In genomic region chrX:48513166-48513807, GRCm38 (mm10) we compare ENCODE assay signal across 8 mouse cellular contexts. TPM values are rescaled to one million over a fixed set of nuclear protein-coding genes. Genes with fewer than 3 reads are reported as not detected.
A peak's percentile ranks its signal among the peaks of the same experiment; 100 is the strongest.
DNase-seq lines count a peak whose midpoint lies in the region; ATAC-seq lines count a peak whose summit lies in the region.

Gene Aifm1 (minus strand): TSS chrX:48513563.

- no peak within 1 kb of the TSS for H3K27ac ChIP-seq in forebrain, embryonic 14.5 days (ENCODE audit: low read depth, low read length)
- H3K27ac ChIP-seq in neural tube, embryonic 15.5 days (replicated peaks), result peak within 1 kb of the TSS; percentile 69

- no peaks in the 10 kb centered on the region for H3K27me3 ChIP-seq in forebrain, embryonic 14.5 days (replicated peaks; ENCODE audit: control insufficient read depth, insufficient read depth, low read length)
- no peaks in the 10 kb centered on the region for H3K27me3 ChIP-seq in neural tube, embryonic 15.5 days (replicated peaks)

- no peaks in the 10 kb centered on the region for H3K36me3 ChIP-seq in forebrain, embryonic 14.5 days (ENCODE audit: control insufficient read depth, insufficient read depth, low read length)
- no peaks in the 10 kb centered on the region for H3K36me3 ChIP-seq in neural tube, embryonic 15.5 days

- H3K4me1 ChIP-seq in forebrain, embryonic 14.5 days (ENCODE audit: control insufficient read depth, insufficient read depth, low read length), result no peaks in the 10 kb centered on the region
- peaks cover 7% of the 10 kb centered on the region; the same call in 1 of the 2 replicates for H3K4me1 ChIP-seq in neural tube, embryonic 15.5 days

- peak within 1 kb of the TSS; percentile 68 for H3K9ac ChIP-seq in forebrain, embryonic 14.5 days (ENCODE audit: low read length)
- peak within 1 kb of the TSS; percentile 57 for H3K9ac ChIP-seq in neural tube, embryonic 15.5 days (replicated peaks)

- DNase-seq in ES-CJ7 (ENCODE audit: low read depth, low spot score), result peak; percentile 95
- DNase-seq in cerebellum, adult 11 months, result peak; percentile 88
- peak; percentile 94 for DNase-seq in forebrain, embryonic 14.5 days (ENCODE audit: low spot score)
- peak; percentile 90 to 92 for DNase-seq in heart, postnatal 14 days
- peak; percentile 89 for DNase-seq in layer of hippocampus, adult 11-12 months (ENCODE audit: low spot score)
- peak; percentile 95 to 96 for DNase-seq in lung, adult 18-20 months
- peak; percentile 94 for DNase-seq in testis, postnatal 14 days (ENCODE audit: low spot score)

- H3K4me3 ChIP-seq in forebrain, embryonic 14.5 days (ENCODE audit: low read depth, low read length), result peak within 1 kb of the TSS; percentile 44
- H3K4me3 ChIP-seq in neural tube, embryonic 15.5 days (replicated peaks), result peak within 1 kb of the TSS; percentile 55

- 36% methylated on average over 45 of the region's 45 CpGs for WGBS in forebrain, embryonic 14.5 days
- WGBS in neural tube, embryonic 15.5 days, result 16% methylated on average over 45 of the region's 45 CpGs

- intact Hi-C loops in heart, postnatal 14 days (cut with DNase I), result no loop called here

- H3K4me2 ChIP-seq in forebrain, embryonic 14.5 days (ENCODE audit: low read length), result peak within 1 kb of the TSS; percentile 60
- peak within 1 kb of the TSS; percentile 58 for H3K4me2 ChIP-seq in neural tube, embryonic 15.5 days

- H3K9me3 ChIP-seq in forebrain, embryonic 14.5 days (replicated peaks; ENCODE audit: control insufficient read depth, low read length), result no peaks in the 10 kb centered on the region
- no peaks in the 10 kb centered on the region for H3K9me3 ChIP-seq in neural tube, embryonic 15.5 days (replicated peaks)

- peak; percentile 97 for ATAC-seq in forebrain, embryonic 14.5 days
- peak; percentile 97 for ATAC-seq in neural tube, embryonic 15.5 days (ENCODE audit: low FRiP score)

RNA-seq across cellular contexts. Expression of gene Aifm1, which starts in this region (rescaled TPM):
- 46.0 and 49.9 TPM in 2 replicates for polyA plus RNA-seq in forebrain, embryonic 14.5 days (2014; fragmentation: Nextera tagmentation; extraction: Ambion mirVana)
- 100 to 1,000 TPM in 1 of 2 experiments, 10 to 100 TPM in 1; 91.4 to 105 TPM for total RNA-seq in heart, postnatal 14 days (2021)
- 40.9 and 49.1 TPM in 2 replicates for polyA plus RNA-seq in neural tube, embryonic 15.5 days (2015; fragmentation: Nextera tagmentation; extraction: Ambion mirVana)
